Mouse (Mus musculus): ENCODE data around the gene Zbed6. TPM values are rescaled to one million over a fixed set of nuclear protein-coding genes. Genes with fewer than 3 reads are reported as not detected.

Gene Zbed6
- polyA plus RNA-seq (2012; rRNA removed; ENCODE audit: low replicate concordance): 0.02 TPM in 1 of 2 replicates, not detected in the other

DNA sequence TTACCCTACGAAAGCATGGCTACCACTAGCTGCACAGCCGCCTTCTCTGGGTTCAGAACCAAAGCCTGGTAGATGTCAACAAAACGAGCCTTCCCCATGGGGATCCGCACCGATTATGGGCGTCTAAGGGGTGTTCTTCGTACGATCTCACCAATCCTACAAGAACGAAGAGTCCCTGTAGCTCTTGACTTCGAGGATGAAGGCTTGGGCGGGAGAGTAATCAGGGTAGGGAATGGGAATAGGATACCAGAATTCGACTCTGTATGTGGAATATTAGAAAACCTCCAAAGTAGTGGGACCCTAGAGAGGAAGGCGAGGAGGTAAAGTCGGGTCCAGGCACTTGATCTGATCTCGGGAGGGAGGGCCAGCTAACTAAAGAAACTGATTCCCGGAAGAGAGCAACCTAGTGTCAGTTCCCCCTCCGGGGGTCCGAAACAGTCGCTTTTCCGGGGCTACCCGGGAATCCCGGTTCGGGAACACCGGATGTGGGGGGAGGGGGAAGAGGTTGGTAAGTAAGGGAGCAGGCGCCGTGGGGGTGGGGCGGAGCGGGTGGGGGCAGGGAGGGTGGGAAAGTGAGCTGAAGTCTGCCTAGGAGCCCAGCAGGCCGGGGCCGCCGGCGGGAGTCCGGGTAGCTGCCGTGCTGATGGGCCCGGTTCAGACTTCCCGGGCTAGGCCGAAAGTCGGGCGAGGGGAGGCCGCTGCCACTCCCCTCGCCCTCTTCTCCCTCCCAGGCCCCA, at the start of gene Zbed6:
Gene Zbed6, minus strand, starts transcription at position 420 of the 737 bp plus-strand sequence.

DNA sequence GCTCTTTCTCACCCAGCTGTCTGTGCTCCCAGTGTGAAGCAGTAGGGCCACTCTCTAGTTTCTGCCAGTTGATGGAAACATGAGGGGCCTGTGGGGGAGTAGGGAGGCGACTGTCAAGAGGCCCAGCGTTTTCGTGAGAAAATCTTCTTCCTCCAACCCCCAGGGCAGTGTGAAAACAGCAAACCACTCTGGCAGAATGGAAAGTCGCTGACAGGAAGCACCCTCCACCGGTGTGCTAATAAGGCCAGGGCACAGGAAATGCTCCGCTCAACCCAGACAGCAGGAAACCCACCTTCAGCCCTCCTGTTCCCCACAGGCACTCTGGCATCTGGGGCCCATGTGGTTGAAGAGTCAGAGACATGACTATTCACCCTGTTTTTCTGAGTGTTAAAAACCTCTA, 29.2 kb upstream of the Zbed6 start, which contains the start of gene Lax1:
Gene Lax1, minus strand, starts transcription at position 212 of the 400 bp plus-strand sequence.

GRCm38 (mm10) chr1:133661203-133661933, 683 bp upstream of the Zbed6 start, which contains the start of gene Gm38394:
Gene Gm38394, minus strand, starts transcription at chr1:133661318.

DNA sequence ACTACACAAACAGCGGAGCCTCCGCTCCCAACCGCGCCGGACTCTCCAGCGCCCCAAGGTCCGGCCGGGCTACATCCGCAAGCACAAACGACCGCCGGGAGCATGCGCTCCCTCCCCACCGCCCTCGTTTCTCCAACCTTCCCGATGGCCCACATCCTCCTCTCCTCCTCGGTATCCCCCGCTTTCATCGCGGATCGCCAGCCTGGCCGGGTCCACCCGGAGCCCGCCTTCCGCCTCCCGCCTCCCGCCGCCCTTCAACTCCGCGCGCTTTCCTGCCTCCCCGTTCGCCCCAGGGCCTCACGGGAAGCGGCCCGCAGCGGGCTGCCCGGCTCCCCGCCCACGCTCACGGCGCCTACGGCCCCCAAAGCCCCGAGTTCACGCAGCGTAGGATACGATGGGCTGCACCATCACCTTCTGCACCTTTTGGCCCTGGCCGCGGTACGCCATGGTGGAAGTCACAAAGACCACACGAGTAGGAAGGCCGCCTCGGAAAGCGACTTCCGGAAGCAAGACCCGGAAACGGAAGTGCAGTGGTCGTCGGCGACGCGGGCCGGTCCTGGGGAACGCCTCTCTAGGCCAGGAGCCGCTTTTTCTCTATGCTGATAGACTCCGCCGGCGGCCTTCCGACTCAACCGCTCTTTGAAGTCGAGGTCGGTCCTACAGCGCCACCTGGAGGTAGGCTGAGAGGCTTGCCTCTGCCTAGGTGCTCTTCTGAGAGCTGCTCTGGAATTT, 50.7 kb downstream of the Zbed6 start, which contains the start of gene Snrpe:
Gene Snrpe, minus strand, starts transcription at position 521 of the 732 bp plus-strand sequence.

Other genes with a start within 250 kb of the Zbed6 start
- gene Sox13, start 236.5 kb downstream of the Zbed6 start, polyA plus RNA-seq (2012; rRNA removed; ENCODE audit: low replicate concordance): 47.7 and 115 TPM in 2 replicates
- gene Snrpe, start 50.6 kb downstream of the Zbed6 start, polyA plus RNA-seq (2012; rRNA removed; ENCODE audit: low replicate concordance): 2.7 and 5.7 TPM in 2 replicates
- gene Gm38394, start 433 bp upstream of the Zbed6 start, polyA plus RNA-seq (2012; rRNA removed; ENCODE audit: low replicate concordance): 0.50 and 1.1 TPM in 2 replicates
- 4.0 and 4.1 TPM in 2 replicates for gene Lax1, start 29.2 kb upstream of the Zbed6 start, polyA plus RNA-seq (2012; rRNA removed; ENCODE audit: low replicate concordance)
- gene Atp2b4, start 140.2 kb upstream of the Zbed6 start, polyA plus RNA-seq (2012; rRNA removed; ENCODE audit: low replicate concordance): 2.1 and 7.6 TPM in 2 replicates
- gene Optc, start 247.1 kb upstream of the Zbed6 start, polyA plus RNA-seq (2012; rRNA removed; ENCODE audit: low replicate concordance): 8.4 and 11.7 TPM in 2 replicates

All from duodenum, adult 2 months (tissue).